Mouse (Mus musculus): ENCODE results near the gene Corin.

- TF ChIP-seq FLI1 (IDR thresholded peaks at IDR 0.05; ENCODE audit: low read length) (no peak), GATA1 (IDR thresholded peaks at IDR 0.05; ENCODE audit: borderline replicate concordance, low read length) (no peak)
These were observed 240.0 kb downstream of the Corin start for GRCm38 (mm10) chr5:72264195-72264751.

Measured in megakaryocyte, embryonic 14.5 days (primary cell).